Mouse (Mus musculus): Measurements from ENCODE around the gene Ppfibp1.

Gene Ppfibp1

GRCm38 (mm10) chr6:146959908-146960680 lies 71.8 kb downstream of the Ppfibp1 start:
- DNase-seq (ENCODE audit: low read depth), result no peak

GRCm38 (mm10) chr6:146960956-146961355 lies 72.7 kb downstream of the Ppfibp1 start:
- no peak for DNase-seq (ENCODE audit: low read depth)

DNA sequence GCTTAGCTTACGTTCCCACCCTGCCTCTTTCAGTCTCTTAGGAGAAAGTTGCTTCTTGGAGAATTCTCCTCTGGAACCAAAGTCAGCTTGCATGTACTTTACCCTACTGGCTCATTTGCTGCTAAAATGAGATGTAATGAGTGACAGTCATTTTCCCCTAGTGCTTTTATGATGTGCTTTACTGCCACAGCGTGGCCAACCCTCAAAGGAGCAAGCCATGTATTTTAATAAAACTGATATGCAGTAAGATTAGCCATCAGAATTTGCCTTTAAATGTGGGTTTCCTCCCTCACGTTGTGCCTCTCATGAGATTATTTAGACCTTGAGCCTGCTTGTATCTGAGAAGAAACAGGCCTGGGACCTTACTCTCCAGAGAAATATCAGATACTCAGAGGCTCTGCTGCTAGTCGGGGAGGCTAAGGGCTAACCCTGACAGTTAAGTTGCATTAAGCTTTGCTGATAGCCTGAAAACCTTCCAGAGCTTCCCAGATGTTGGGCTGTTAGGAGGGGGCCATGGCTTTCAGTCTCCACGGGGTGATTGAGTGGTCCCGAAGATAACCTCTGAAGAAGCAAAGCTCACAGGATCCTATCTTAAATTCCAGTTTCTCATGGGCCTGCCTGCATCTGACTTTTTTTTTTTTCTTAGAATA lies 73.7 kb downstream of the Ppfibp1 start:
- DNase-seq (ENCODE audit: low read depth), result peak; percentile 35

DNA sequence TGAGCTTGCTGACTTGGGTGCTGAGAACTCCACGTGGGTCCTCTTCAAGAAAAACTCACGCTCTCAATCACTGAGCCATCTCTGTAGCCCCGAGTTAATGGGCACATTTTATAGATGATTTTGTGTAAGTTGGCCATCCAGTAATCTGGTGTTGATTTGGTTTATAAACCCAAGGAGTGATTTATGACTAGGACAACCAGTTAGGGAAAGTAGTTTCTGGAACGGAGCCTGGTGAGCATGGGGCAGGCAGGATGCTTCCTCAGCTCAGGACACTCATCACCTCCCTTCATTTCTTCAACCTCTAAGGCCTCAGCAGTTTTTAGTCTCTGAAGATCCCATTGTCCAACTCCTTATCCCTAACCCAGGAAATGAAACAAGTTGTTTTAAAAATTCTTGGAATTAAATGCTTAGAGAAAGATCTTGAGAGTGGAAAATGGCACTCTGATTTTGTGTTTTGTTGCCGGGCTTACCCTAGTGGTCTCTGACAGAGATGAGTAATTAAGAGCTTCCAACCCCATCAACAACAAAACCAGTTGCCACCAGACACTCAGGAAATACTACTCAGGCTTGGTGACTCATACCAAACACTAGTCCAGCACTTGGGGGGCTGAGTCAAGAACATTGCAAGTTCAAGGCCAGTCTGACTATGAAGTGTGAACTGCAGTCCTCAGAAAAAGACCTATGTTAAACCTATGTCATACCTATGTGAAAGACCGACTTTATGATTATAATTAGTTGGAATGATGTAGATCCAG lies 75.3 kb downstream of the Ppfibp1 start:
- DNase-seq (ENCODE audit: low read depth), result no peak

DNA sequence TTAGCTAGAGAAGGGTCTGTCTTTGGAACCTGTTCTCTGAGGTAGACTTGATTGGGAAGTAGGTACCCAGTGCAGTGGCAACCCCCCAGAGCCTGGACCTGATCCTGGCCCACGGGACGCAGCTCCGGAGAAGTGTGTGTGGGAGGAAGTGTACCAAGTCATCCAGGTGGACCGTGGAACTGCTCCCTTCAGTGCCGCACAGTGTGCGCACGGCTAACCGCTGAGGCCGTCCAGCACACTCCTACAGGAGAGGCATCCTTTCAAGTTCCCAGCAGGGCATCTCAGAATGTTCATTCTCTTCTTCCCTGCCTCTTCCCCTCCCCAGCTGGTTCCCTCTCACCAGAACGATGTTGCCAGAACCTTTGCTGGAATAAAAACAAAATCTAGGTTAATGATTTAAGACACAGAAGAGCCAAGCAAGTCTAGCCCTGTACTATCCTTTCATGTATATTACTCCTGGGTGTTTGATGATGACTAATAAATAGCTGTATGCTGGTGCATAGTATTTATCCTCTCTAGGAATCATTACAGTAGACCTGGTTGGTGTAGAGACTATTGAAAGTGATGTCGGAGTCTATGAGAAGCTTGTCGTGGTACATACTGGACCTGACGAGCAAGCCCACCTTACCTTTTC lies 77.0 kb downstream of the Ppfibp1 start:
- no peak for DNase-seq (ENCODE audit: low read depth)

- DNase-seq (ENCODE audit: low read depth), result no peak
Observed at GRCm38 (mm10) chr6:146966446-146967019, 78.2 kb downstream of the Ppfibp1 start.

GRCm38 (mm10) chr6:146967836-146968235 lies 79.5 kb downstream of the Ppfibp1 start:
- DNase-seq (ENCODE audit: low read depth), result no peak

DNA sequence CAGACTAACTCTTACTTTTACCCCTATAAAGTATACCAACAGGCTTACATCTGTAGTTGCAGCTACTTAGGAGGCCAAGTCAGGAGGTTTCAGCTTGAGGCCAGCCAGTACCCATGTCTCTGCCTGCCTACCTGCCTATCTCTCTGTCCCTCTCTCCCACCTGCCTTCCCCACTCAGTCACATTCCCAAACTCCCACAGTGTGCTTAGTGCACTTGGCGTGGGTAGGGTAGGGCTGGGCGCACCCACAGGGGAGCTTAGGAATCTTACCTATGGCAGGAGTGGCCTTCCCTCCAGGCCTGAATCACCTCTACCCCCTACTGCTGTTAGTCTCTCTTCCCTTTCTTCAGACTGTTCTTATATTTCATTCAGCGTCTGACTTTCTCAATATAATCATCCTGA lies 82.5 kb downstream of the Ppfibp1 start:
- no peak for DNase-seq (ENCODE audit: low read depth)

DNA sequence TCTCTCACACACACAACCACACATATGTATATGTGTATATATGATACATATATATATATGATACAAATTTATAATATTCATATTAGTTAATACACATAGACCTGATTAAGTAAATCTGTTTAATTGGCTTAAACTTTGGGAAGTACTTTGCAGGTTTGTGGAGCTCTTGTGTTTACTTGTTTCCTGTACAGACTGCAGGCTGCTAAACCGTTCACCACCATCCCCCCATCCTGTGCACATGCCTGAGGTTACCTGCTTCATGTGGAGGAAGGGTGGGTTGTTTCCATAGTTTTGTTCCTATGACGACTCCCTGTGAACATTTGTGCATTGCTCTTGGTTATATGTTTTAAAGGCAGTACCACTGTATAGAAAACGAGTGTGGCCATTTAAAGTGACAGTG lies 83.1 kb downstream of the Ppfibp1 start:
- DNase-seq (ENCODE audit: low read depth), result no peak

GRCm38 (mm10) chr6:146972009-146972408 lies 83.7 kb downstream of the Ppfibp1 start:
- DNase-seq (ENCODE audit: low read depth), result no peak

GRCm38 (mm10) chr6:146972740-146973139 lies 84.5 kb downstream of the Ppfibp1 start:
- no peak for DNase-seq (ENCODE audit: low read depth)

GRCm38 (mm10) chr6:146973406-146973805 lies 85.1 kb downstream of the Ppfibp1 start:
- no peak for DNase-seq (ENCODE audit: low read depth)

GRCm38 (mm10) chr6:146973830-146974229 lies 85.5 kb downstream of the Ppfibp1 start:
- no peak for DNase-seq (ENCODE audit: low read depth)

- DNase-seq (ENCODE audit: low read depth), result no peak
Observed at GRCm38 (mm10) chr6:146976446-146976845, 88.2 kb downstream of the Ppfibp1 start.

DNA sequence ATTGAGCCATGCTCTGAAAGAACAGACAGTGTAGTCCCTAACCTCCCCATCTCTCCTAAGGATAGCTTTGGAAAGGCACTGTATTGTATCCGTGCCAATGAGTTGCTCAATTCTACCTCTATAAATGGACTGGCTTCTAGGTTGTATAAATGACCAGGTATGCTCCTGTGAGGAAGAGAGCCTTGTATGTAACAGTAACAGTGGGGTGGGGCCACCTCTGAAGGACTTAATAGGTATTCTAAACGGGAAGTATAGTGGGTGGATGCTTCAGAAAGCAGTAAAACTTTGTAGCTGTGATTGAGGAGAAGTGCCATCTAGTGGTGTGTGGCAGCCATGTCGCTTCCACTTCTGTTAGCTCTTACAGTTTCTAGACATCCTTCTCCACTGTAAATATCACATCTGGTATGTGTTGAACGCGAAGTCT lies 90.4 kb downstream of the Ppfibp1 start:
- no peak for DNase-seq (ENCODE audit: low read depth)

DNA sequence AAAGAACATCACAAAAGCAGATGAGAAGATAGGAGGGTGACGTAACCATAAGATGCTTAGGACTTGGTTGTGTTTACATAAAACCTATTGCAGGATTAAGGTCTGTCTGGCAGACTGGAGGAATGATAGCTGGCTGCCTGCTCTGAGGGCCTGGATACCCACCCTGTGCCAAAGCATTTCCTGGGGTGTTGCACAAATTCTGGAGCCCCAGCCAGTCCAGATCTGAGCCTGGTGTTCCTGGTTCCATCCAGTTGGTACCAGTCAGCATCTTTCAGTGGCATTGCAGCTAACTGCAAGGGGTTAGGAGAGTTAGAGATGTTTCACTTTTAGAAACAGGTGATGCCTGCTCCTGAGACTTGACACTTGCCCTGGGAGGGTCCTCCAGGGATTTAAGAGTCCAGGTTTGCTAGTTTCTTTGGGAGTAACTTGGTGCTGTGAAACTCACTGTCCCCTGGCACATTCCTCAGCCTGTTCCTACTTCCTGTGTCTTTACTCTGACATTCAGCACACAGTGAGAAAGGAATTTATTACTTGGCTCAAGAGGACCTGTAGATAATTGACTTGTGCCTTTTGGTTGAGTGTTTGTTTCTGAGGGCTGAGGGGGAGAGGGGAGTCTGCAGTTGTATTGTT lies 90.9 kb downstream of the Ppfibp1 start:
- DNase-seq (ENCODE audit: low read depth), result no peak

DNA sequence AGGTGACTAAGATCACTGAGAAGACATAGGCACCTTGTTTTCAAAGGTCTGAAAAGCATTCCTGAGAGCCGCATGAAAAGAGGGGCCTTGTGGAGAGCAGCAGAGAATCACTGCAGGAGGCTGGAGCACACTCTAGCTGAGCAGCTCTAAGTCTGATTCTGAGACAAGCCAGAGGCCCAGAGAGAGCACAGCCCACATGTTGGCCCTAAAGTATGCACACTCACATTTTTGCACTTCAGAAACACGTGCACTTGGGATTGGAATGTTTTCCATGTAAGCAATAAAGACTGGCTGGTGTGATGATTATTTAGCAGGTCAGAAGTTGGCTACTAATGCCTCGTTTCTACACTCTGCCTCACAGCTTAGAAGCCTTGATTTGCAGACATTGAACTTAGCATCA lies 91.7 kb downstream of the Ppfibp1 start:
- no peak for DNase-seq (ENCODE audit: low read depth)

GRCm38 (mm10) chr6:146981249-146981835 lies 93.1 kb downstream of the Ppfibp1 start:
- no peak for DNase-seq (ENCODE audit: low read depth)

DNA sequence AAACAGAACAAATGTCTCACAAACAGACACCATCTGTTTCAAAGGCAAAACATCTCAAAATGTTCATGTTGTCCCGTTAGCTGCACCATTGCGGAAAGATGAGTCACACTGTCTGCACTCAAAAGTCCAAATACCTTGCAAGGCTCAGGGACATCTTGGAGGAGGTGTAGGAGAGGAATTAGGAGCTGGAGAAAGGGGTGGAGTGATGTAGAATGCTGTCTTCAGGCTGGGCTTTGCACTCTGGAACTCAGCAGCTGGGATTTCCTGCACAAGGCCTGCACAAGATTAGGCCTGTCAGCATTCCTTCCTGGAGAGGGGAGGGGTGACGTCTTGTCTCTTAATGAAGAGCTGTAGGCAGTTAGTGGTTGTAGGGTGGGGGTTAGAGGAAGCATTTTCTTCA lies 96.3 kb downstream of the Ppfibp1 start:
- no peak for DNase-seq (ENCODE audit: low read depth)

GRCm38 (mm10) chr6:146994236-146994635 lies 105.9 kb downstream of the Ppfibp1 start:
- peak; percentile 46 for DNase-seq (ENCODE audit: low read depth)

- DNase-seq (ENCODE audit: low read depth), result no peak
Observed at GRCm38 (mm10) chr6:146995391-146995790, 107.1 kb downstream of the Ppfibp1 start.
